Mouse (Mus musculus) intestine, embryonic 15.5 days (tissue): ENCODE results near the gene Olfr898. TPM values are rescaled to one million over a fixed set of nuclear protein-coding genes. Genes with fewer than 3 reads are reported as not detected.

ENCODE experiments used
- ATAC-seq: fragments of 200-750 bp; cut with Nextera tagmentation; 2 replicates; pipeline ENCODE4 v1.8.0; 2017; ENCODE audit warnings: moderate TSS enrichment, moderate library complexity
- H3K27ac ChIP-seq: fragments of 300-500 bp; sonication (generic); 2 replicates; pipeline ENCODE4 v1.5.1; 2015; ENCODE audit warnings: mild to moderate bottlenecking, inconsistent platforms
- H3K27me3 ChIP-seq: fragments of 300-500 bp; sonication (generic); replicated peaks from 2 replicates; pipeline ENCODE4 v1.6.1; 2015; ENCODE audit warnings: inconsistent platforms
- H3K36me3 ChIP-seq: fragments of 300-500 bp; sonication (generic); 2 replicates; pipeline ENCODE4 v1.6.1; 2015; ENCODE audit warnings: inconsistent platforms
- H3K4me1 ChIP-seq: fragments of 300-500 bp; sonication (generic); replicated peaks from 2 replicates; pipeline ENCODE4 v1.6.1; 2015; ENCODE audit warnings: inconsistent platforms
- H3K4me2 ChIP-seq: fragments of 300-500 bp; sonication (generic); replicated peaks from 2 replicates; pipeline ENCODE4 v1.6.1; 2015; ENCODE audit warnings: mild to moderate bottlenecking, inconsistent platforms
- H3K4me3 ChIP-seq: fragments of 300-500 bp; sonication (generic); replicated peaks from 2 replicates; pipeline ENCODE4 v1.5.1; 2015; ENCODE audit warnings: inconsistent platforms
- H3K9ac ChIP-seq: fragments of 300-500 bp; sonication (generic); 2 replicates; pipeline ENCODE4 v1.6.1; 2015; ENCODE audit warnings: inconsistent platforms
- H3K9me3 ChIP-seq: fragments of 300-500 bp; sonication (generic); 2 replicates; pipeline ENCODE4 v1.6.1; 2016; ENCODE audit warnings: inconsistent platforms
- WGBS: fragments of 180-500 bp; shearing (Covaris S2); methylation state at CpG from one replicate; pipeline ENCODE4 v1.1.7; 2015; 5-methylcytosine and 5-hydroxymethylcytosine counted together
- polyA plus RNA-seq: library from polyadenylated mRNA; unstranded; fragments of >200 nt; fragmentation: Nextera tagmentation; extraction: Ambion mirVana; gene quantifications from 2 replicates; pipeline ENCODE4 v1.2.1, GENCODE M21; 2015

The Olfr898 gene
- not detected in 2 replicates for polyA plus RNA-seq

DNA sequence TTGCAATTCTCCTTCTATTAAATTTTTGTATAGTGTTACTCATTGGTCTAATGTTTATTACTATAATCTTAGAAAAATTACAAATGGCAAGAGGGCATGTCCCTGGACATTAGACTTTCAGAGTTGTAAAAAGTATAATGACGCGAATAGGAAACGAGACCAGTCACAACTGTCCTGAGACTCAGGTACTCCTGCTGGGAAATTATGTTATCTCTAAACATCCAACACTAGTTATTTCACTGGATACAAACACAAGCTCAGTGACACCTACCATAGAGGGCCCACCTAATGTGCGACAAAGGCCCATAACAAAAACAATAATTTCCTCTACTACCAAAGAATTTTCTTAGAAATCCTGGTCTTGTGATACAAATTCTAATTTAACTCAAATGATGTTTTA is at the start of gene Olfr898:
Olfr898 (plus strand) TSS at position 301 of the 400 bp plus-strand sequence.
- H3K4me2 ChIP-seq, result no peak within 1 kb of the TSS
- 91% methylated on average over 4 of the region's 4 CpGs for WGBS
- no peaks in the 10 kb centered on the region for H3K36me3 ChIP-seq

DNA sequence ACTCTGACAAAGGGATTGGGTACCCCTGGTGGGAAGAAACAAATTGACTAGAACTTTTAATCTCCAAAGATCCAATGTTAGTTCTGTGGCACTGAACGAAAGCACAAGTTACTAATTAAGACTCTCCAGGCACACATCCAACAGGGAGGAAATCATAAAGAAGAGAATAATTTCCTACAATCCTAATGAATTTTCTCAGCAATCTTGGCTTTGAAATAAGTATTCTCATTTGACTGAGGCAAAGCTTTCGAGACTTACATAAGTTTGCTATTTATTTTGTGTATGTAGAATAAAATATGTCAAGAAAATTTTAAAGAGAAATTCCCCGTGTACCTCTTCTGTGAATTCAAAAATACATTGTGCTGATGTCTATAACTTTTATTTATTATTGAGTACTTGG is 19.5 kb upstream of the Olfr898 start, which contains the start of gene Olfr25:
Olfr25 (plus strand) TSS at position 301 of the 400 bp plus-strand sequence.
- Histone ChIP-seq H3K4me2 (no peak within 1 kb of the TSS), H3K4me1 (no peaks in the 10 kb centered on the region), H3K9me3 (no peaks in the 10 kb centered on the region), H3K9ac (no peak within 1 kb of the TSS), H3K27ac (no peak within 1 kb of the TSS), H3K4me3 (no peak within 1 kb of the TSS), H3K36me3 (no peaks in the 10 kb centered on the region), H3K27me3 (no peaks in the 10 kb centered on the region)
- WGBS, result 81% methylated on average over 3 of the region's 3 CpGs
- ATAC-seq, result no peak

More for the DNA sequence above, at the start of gene Olfr898:
- Histone ChIP-seq H3K27ac (no peak within 1 kb of the TSS), H3K4me1 (no peaks in the 10 kb centered on the region), H3K9ac (no peak within 1 kb of the TSS), H3K9me3 (no peaks in the 10 kb centered on the region), H3K27me3 (no peaks in the 10 kb centered on the region), H3K4me3 (no peak within 1 kb of the TSS)
- ATAC-seq, result no peak

DNA sequence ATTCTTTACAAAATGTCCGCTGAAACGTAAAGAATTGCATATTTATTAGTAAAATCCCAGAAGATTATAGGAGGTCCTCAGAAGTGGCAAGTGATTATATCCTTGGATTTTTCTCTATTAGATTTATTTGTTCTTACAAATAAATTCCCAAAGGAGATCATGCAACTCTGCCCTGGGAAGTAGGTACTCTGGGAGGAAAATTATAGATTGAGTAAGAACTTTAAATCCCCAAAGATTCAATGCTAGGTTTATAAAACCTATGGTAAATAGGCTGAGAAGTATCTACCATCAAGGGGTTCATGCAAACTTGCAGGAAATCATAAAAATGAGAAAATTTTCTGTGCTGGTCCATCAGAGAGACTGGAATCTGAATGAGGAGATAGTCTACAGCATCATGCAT is 18.4 kb downstream of the Olfr898 start, which contains the start of gene Olfr250:
Olfr250 (plus strand) TSS at position 301 of the 400 bp plus-strand sequence.
- Histone ChIP-seq H3K4me2 (no peak within 1 kb of the TSS), H3K4me3 (no peak within 1 kb of the TSS), H3K27me3 (no peaks in the 10 kb centered on the region), H3K27ac (no peak within 1 kb of the TSS), H3K9ac (no peak within 1 kb of the TSS), H3K9me3 (no peaks in the 10 kb centered on the region), H3K4me1 (no peaks in the 10 kb centered on the region), H3K36me3 (no peaks in the 10 kb centered on the region)
- WGBS, result 93% methylated on average over 2 of the region's 2 CpGs
- ATAC-seq, result no peak

DNA sequence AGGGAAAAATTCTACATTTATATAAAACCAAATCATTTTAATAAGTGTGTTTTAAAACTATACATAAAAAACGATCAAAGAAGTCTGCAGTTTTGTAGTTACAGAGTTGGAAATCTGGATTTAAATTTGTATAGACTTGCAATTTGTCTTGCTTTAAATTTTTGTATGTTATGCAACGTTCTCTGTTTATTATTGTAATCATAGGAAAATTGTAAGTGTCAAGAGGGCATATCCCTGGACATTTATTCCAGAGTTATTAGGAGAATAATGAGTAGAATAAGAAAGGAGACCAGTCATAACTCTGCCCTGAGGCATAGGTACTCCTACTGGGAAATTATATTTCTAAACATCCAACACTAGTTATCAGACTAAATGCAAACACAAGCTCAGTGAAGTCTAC is 28.6 kb downstream of the Olfr898 start, which contains the start of gene Olfr251:
Olfr251 (plus strand) TSS at position 301 of the 400 bp plus-strand sequence.
- Histone ChIP-seq H3K9me3 (no peaks in the 10 kb centered on the region), H3K4me1 (no peaks in the 10 kb centered on the region), H3K9ac (no peak within 1 kb of the TSS), H3K4me2 (no peak within 1 kb of the TSS), H3K36me3 (no peaks in the 10 kb centered on the region), H3K4me3 (no peak within 1 kb of the TSS), H3K27me3 (no peaks in the 10 kb centered on the region), H3K27ac (no peak within 1 kb of the TSS)
- no peak for ATAC-seq
- 61% methylated on average over 2 of the region's 2 CpGs for WGBS

DNA sequence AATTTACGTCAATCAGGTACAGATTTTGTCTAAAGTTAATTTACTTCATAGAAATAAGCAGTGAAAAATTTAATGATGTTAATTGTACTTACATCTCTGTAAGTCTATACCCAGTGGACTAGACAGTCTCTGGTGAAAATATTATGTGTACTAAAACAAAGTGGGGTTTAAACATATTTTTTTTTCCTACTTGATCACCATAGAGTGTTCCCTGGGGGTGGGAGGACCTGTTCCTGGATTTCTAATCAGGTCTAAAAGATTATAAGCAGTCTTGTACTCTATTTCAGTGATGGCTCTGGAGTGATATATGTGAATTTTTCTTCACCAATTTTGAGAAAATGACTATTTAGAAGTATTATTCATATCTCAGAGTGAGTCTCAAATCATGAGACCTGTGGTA is 53.2 kb downstream of the Olfr898 start, which contains the start of gene Olfr147:
Olfr147 (plus strand) TSS at position 301 of the 400 bp plus-strand sequence.
- Histone ChIP-seq H3K36me3 (no peaks in the 10 kb centered on the region), H3K4me3 (no peak within 1 kb of the TSS), H3K27me3 (no peaks in the 10 kb centered on the region), H3K4me2 (no peak within 1 kb of the TSS), H3K4me1 (no peaks in the 10 kb centered on the region), H3K9ac (no peak within 1 kb of the TSS), H3K27ac (no peak within 1 kb of the TSS), H3K9me3 (no peaks in the 10 kb centered on the region)
- 85% methylated on average over 1 of the region's 1 CpGs for whole genome bisulfite sequencing
- ATAC-seq, result no peak

Other genes starting within 250 kb of the Olfr898 start
- not detected in 2 replicates for gene Olfr888, start 240.3 kb upstream of the Olfr898 start, polyA plus RNA-seq
- 0.04 and 0.08 TPM in 2 replicates for gene Olfr889, start 233.2 kb upstream of the Olfr898 start, polyA plus RNA-seq
- not detected in 2 replicates for gene Olfr890, start 205.9 kb upstream of the Olfr898 start, polyA plus RNA-seq
- not detected in 2 replicates for gene Olfr891, start 167.6 kb upstream of the Olfr898 start, polyA plus RNA-seq
- not detected in 2 replicates for gene Olfr893, start 140.0 kb upstream of the Olfr898 start, polyA plus RNA-seq
- not detected in 2 replicates for gene Olfr894, start 130.4 kb upstream of the Olfr898 start, polyA plus RNA-seq
- gene Olfr143, start 95.6 kb upstream of the Olfr898 start, polyA plus RNA-seq, result not detected in 2 replicates
- not detected in 2 replicates for gene Olfr895, start 80.6 kb upstream of the Olfr898 start, polyA plus RNA-seq
- not detected in 2 replicates for gene Olfr896-ps1, start 57.3 kb upstream of the Olfr898 start, polyA plus RNA-seq
- not detected in 2 replicates for gene Olfr25, start 19.4 kb upstream of the Olfr898 start, polyA plus RNA-seq
- not detected in 2 replicates for gene Olfr250, start 18.5 kb downstream of the Olfr898 start, polyA plus RNA-seq
- not detected in 2 replicates for gene Olfr251, start 28.7 kb downstream of the Olfr898 start, polyA plus RNA-seq
- gene Olfr147, start 53.3 kb downstream of the Olfr898 start, polyA plus RNA-seq, result not detected in 2 replicates
- not detected in 2 replicates for gene Olfr901, start 81.0 kb downstream of the Olfr898 start, polyA plus RNA-seq
- not detected in 2 replicates for gene Olfr902, start 99.2 kb downstream of the Olfr898 start, polyA plus RNA-seq
- not detected in 2 replicates for gene Olfr904, start 114.7 kb downstream of the Olfr898 start, polyA plus RNA-seq
- gene Olfr905, start 122.7 kb downstream of the Olfr898 start, polyA plus RNA-seq, result not detected in 2 replicates
- not detected in 2 replicates for gene Olfr906, start 138.7 kb downstream of the Olfr898 start, polyA plus RNA-seq
- not detected in 2 replicates for gene Olfr907, start 147.4 kb downstream of the Olfr898 start, polyA plus RNA-seq
- not detected in 2 replicates for gene Olfr911-ps1, start 173.2 kb downstream of the Olfr898 start, polyA plus RNA-seq
- gene Olfr910, start 189.4 kb downstream of the Olfr898 start, polyA plus RNA-seq, result not detected in 2 replicates
- gene Olfr912, start 231.8 kb downstream of the Olfr898 start, polyA plus RNA-seq, result not detected in 2 replicates
- gene Olfr913, start 244.3 kb downstream of the Olfr898 start, polyA plus RNA-seq, result not detected in 2 replicates